Mouse (Mus musculus): Measurements from ENCODE around the gene Arvcf. TPM values are rescaled to one million over a fixed set of nuclear protein-coding genes. Genes with fewer than 3 reads are reported as not detected.

Arvcf gene
- total and polyA plus RNA-seq, 2 experiments from 2014 or later, result 22.5 to 62.1 TPM

GRCm38 (mm10) chr16:18384211-18384610 lies 36.2 kb downstream of the Arvcf start:
- Histone ChIP-seq H3K4me1 (ENCODE audit: control insufficient read depth, insufficient read depth) (peaks cover 48% of the 10 kb centered on the region), H3K27ac (ENCODE audit: low read depth) (no peak overlapping the region), H3K27me3 (ENCODE audit: control insufficient read depth, insufficient read depth, low read length) (no peaks in the 10 kb centered on the region), H3K4me2 (ENCODE audit: low read depth, low read length) (no peak overlapping the region), H3K36me3 (replicated peaks; ENCODE audit: control insufficient read depth, insufficient read depth, low read length) (no peaks in the 10 kb centered on the region), H3K9me3 (replicated peaks; ENCODE audit: control insufficient read depth, low read length) (no peaks in the 10 kb centered on the region), H3K9ac (replicated peaks; ENCODE audit: low read depth, low read length) (no peak overlapping the region), H3K4me3 (ENCODE audit: low read depth, low read length) (no peak overlapping the region)
- ATAC-seq (ENCODE audit: insufficient read depth, low read depth), result no peak
- 75% methylated on average over 7 of the region's 7 CpGs for WGBS
- no peak for DNase-seq (ENCODE audit: low spot score)
- TF ChIP-seq EP300 (IDR thresholded peaks at IDR 0.05; ENCODE audit: low read depth) (no peak), CTCF (IDR thresholded peaks at IDR 0.05; ENCODE audit: low read depth) (no peak)

GRCm38 (mm10) chr16:18384659-18385058 lies 36.7 kb downstream of the Arvcf start:
- DNase-seq (ENCODE audit: low spot score) (no peak), ATAC-seq (ENCODE audit: insufficient read depth, low read depth) (no peak)
- no peak overlapping the region for H3K4me3 ChIP-seq (ENCODE audit: low read depth, low read length)
- H3K9me3 ChIP-seq (replicated peaks; ENCODE audit: control insufficient read depth, low read length), result no peaks in the 10 kb centered on the region
- H3K36me3 ChIP-seq (replicated peaks; ENCODE audit: control insufficient read depth, insufficient read depth, low read length), result no peaks in the 10 kb centered on the region
- no peak overlapping the region for H3K27ac ChIP-seq (ENCODE audit: low read depth)
- H3K9ac ChIP-seq (replicated peaks; ENCODE audit: low read depth, low read length), result no peak overlapping the region
- H3K4me1 ChIP-seq (ENCODE audit: control insufficient read depth, insufficient read depth), result peaks cover 44% of the 10 kb centered on the region
- 93% methylated on average over 8 of the region's 8 CpGs for WGBS
- TF ChIP-seq CTCF (IDR thresholded peaks at IDR 0.05; ENCODE audit: low read depth) (no peak), EP300 (IDR thresholded peaks at IDR 0.05; ENCODE audit: low read depth) (no peak)
- H3K4me2 ChIP-seq (ENCODE audit: low read depth, low read length), result no peak overlapping the region
- H3K27me3 ChIP-seq (ENCODE audit: control insufficient read depth, insufficient read depth, low read length), result no peaks in the 10 kb centered on the region

- no peaks in the 10 kb centered on the region for H3K9me3 ChIP-seq (replicated peaks; ENCODE audit: control insufficient read depth, low read length)
- H3K4me3 ChIP-seq (ENCODE audit: low read depth, low read length), result no peak overlapping the region
- no peaks in the 10 kb centered on the region for H3K27me3 ChIP-seq (ENCODE audit: control insufficient read depth, insufficient read depth, low read length)
- no peak overlapping the region for H3K27ac ChIP-seq (ENCODE audit: low read depth)
- H3K4me2 ChIP-seq (ENCODE audit: low read depth, low read length), result no peak overlapping the region
- no peak for ATAC-seq (ENCODE audit: insufficient read depth, low read depth)
- 71% methylated on average over 5 of the region's 5 CpGs for WGBS
- TF ChIP-seq CTCF (IDR thresholded peaks at IDR 0.05; ENCODE audit: low read depth), result no peak
- TF ChIP-seq EP300 (IDR thresholded peaks at IDR 0.05; ENCODE audit: low read depth), result no peak
- H3K36me3 ChIP-seq (replicated peaks; ENCODE audit: control insufficient read depth, insufficient read depth, low read length), result no peaks in the 10 kb centered on the region
- DNase-seq (ENCODE audit: low spot score), result no peak
- peaks cover 38% of the 10 kb centered on the region for H3K4me1 ChIP-seq (ENCODE audit: control insufficient read depth, insufficient read depth)
- no peak overlapping the region for H3K9ac ChIP-seq (replicated peaks; ENCODE audit: low read depth, low read length)
These were observed 37.4 kb downstream of the Arvcf start for GRCm38 (mm10) chr16:18385411-18385810.

GRCm38 (mm10) chr16:18386451-18386850 lies 38.5 kb downstream of the Arvcf start:
- TF ChIP-seq CTCF (IDR thresholded peaks at IDR 0.05; ENCODE audit: low read depth) (no peak), EP300 (IDR thresholded peaks at IDR 0.05; ENCODE audit: low read depth) (no peak)
- Histone ChIP-seq H3K4me3 (ENCODE audit: low read depth, low read length) (no peak overlapping the region), H3K4me2 (ENCODE audit: low read depth, low read length) (no peak overlapping the region), H3K27ac (ENCODE audit: low read depth) (no peak overlapping the region), H3K27me3 (ENCODE audit: control insufficient read depth, insufficient read depth, low read length) (no peaks in the 10 kb centered on the region), H3K4me1 (ENCODE audit: control insufficient read depth, insufficient read depth) (peaks cover 38% of the 10 kb centered on the region), H3K9ac (replicated peaks; ENCODE audit: low read depth, low read length) (no peak overlapping the region), H3K9me3 (replicated peaks; ENCODE audit: control insufficient read depth, low read length) (no peaks in the 10 kb centered on the region), H3K36me3 (replicated peaks; ENCODE audit: control insufficient read depth, insufficient read depth, low read length) (no peaks in the 10 kb centered on the region)
- ATAC-seq (ENCODE audit: insufficient read depth, low read depth) (no peak), DNase-seq (ENCODE audit: low spot score) (no peak)
- WGBS, result 76% methylated on average over 7 of the region's 7 CpGs

- no peak for DNase-seq (ENCODE audit: low spot score)
- Histone ChIP-seq H3K36me3 (replicated peaks; ENCODE audit: control insufficient read depth, insufficient read depth, low read length) (no peaks in the 10 kb centered on the region), H3K4me2 (ENCODE audit: low read depth, low read length) (no peak overlapping the region), H3K27me3 (ENCODE audit: control insufficient read depth, insufficient read depth, low read length) (no peaks in the 10 kb centered on the region), H3K9ac (replicated peaks; ENCODE audit: low read depth, low read length) (no peak overlapping the region), H3K4me3 (ENCODE audit: low read depth, low read length) (no peak overlapping the region), H3K4me1 (ENCODE audit: control insufficient read depth, insufficient read depth) (peaks cover 38% of the 10 kb centered on the region), H3K9me3 (replicated peaks; ENCODE audit: control insufficient read depth, low read length) (no peaks in the 10 kb centered on the region), H3K27ac (ENCODE audit: low read depth) (no peak overlapping the region)
- TF ChIP-seq EP300 (IDR thresholded peaks at IDR 0.05; ENCODE audit: low read depth) (no peak), CTCF (IDR thresholded peaks at IDR 0.05; ENCODE audit: low read depth) (no peak)
- no peak for ATAC-seq (ENCODE audit: insufficient read depth, low read depth)
- WGBS, result 54% methylated on average over 3 of the region's 3 CpGs
These were observed 39.0 kb downstream of the Arvcf start for GRCm38 (mm10) chr16:18386972-18387371.
